Mouse (Mus musculus) spleen, embryonic (tissue): ENCODE data around the gene Ubxn2a.

Source experiments
- CTCF ChIA-PET: fragments of 350-600 bp; sonication (Branson Sonifier 250); formaldehyde crosslinking; loops from one replicate; lab custom pipeline; 2022; lab: Charles Lee

Ubxn2a gene

DNA sequence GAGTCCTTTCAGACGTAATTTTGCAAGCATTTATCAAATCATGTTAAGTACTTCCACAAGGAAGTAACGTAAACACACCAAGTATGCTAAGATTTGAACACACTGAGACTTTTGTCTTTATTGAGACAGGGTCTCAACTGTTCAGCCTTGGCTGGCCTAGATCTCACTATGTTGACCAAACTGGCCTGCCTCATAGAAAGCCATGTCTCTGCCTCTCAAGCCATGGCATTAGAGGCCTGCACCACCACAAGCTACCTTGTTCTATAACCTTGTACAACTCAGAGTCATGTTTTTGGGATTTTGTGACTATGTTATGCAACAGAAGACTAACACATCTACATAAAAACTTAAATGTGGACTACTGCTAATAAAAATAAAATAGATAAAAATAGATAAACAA, 25.4 kb downstream of the Ubxn2a start:
- CTCF ChIA-PET, result interaction anchor here (0.7 kb wide), 1 partner anchor 208 kb away, joined by 3 read pairs; no protein-coding TSS in a partner anchor

GRCm38 (mm10) chr12:4879048-4879447, 28.5 kb downstream of the Ubxn2a start:
- CTCF ChIA-PET, result no interaction called here

DNA sequence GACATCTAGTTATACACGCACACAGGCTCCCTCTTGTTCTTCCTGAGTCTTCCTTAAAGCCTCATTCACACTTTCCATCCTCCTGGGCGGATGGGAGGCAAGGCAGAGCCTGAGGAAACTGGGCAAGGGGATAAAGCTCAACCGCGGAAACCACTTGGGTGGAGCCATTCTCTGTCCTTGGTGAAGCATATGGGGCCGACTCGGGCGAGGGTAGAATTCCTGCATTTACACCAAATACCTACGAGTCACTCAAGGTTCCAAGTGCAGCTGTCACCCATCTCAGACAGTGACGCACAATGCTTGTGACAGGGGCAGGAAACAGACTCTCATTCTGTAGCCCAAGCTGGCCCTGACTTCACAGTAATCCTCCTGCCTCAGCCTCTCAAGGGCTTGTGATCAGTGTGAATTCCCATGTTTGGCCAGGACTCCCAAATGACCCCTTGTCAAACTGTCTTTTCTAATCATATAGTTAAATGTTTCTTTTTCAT, 29.2 kb downstream of the Ubxn2a start:
- CTCF ChIA-PET, result no interaction called here

- CTCF ChIA-PET, result no interaction called here
Measured at GRCm38 (mm10) chr12:4875623-4876022, 31.9 kb downstream of the Ubxn2a start.

DNA sequence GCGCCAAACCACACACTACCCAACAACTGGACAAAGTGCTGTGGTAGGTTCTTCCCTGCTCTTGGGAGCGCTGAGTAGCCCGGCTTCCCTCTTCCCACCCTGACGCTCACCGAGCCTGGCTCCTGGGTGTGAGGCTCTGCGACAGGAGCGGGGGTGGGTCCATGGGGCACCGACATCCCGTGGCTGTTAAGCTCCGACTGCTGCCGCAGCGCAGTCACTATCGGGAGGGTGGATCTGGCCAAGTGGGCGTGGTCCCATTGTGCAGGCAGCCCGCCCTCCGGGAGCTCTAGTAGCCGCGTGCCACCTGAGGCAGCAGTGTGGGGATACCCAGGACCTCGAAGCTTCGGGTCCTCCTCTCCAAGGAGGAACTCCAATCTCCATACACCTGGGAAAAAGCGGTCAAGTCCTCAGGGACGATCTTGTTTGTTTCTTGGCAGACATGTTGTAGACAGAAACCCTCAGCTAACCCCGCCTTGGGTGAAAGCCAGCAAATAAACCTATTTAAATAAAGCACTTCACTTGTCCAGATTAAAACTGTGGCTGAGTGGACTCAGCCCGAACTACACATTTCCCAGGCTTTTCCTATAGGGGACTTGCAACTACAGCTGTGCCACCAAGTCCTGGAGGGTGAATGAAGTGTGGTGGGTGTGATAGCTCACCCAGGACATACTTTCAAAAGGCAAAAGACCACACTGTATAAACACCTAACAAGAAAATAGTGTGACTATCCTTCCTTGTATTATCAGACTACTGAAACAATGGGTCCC, 33.2 kb downstream of the Ubxn2a start, which contains the start of gene Mfsd2b:
Gene Mfsd2b (minus strand): TSS at position 199 of the 767 bp plus-strand sequence.
- CTCF ChIA-PET, result interaction anchor here (0.6 kb wide), 1 partner anchor 31 kb away, joined by 3 read pairs; no protein-coding TSS in a partner anchor

DNA sequence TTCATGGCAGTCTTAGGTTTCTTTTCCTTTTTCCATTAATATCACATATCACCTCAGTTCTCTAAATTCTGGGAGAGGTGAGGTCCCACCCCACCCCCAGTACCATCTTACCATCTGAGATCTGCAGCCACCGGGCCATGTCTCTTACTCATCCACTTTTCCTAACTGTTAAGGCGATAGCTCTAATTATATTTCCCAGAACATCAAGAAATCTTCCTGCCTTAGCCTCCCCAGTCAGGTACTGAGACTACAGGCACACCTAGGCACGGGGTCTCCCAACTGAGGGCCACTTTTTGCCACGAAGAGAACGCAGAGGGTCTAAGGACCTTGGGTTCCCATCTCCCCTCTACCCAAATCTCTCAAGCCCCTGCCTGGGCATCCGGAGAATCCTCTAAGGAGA, 34.0 kb downstream of the Ubxn2a start:
- CTCF ChIA-PET, result no interaction called here

DNA sequence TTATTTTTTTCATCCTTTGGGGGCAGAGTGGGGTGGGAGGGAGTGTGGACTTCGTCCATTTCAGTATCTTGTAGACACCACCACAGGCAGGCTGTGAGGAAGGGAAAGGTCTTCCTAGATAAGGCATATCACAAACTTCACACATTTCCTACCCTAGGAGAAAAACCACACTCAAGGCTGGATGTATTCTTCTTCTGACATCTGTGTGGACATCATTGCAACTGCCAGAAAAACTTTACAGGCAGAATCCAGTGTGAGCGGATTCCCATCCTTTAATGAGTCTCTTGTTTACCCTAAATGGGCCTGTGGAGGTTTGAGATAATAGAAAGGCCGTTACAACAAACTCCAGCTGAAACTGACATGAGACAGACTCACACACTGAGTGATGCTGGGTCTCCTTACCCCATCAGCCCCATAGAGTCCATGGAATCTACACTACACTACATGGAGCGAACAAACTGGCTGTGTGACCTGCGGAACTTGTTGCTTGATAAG, 34.5 kb downstream of the Ubxn2a start:
- CTCF ChIA-PET, result no interaction called here

GRCm38 (mm10) chr12:4872273-4872672, 35.2 kb downstream of the Ubxn2a start:
- CTCF ChIA-PET, result no interaction called here

DNA sequence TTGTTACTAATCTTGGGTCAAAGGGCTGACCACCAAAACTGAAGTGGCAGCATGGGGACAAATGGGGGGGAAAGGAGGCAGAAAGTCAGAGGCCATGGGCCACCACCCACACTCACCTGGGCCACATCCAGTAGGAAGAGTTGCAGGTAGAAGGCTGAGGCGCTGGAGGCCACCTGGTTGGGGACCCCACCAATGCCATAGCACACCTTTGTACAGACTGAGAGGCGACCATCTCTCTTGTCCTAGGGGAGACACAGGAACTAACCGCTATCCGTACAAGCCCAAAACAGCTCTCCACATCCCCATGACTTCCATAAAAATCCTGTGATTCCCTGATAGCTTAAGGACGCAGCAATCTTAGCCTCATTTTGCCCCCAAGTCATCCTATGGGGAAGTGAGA, 36.2 kb downstream of the Ubxn2a start:
- CTCF ChIA-PET, result interaction anchor here (0.9 kb wide), 1 partner anchor 21 kb away, joined by 4 read pairs; no protein-coding TSS in a partner anchor

GRCm38 (mm10) chr12:4868924-4869323, 38.6 kb downstream of the Ubxn2a start:
- CTCF ChIA-PET, result no interaction called here

GRCm38 (mm10) chr12:4864338-4864690, 43.2 kb downstream of the Ubxn2a start:
- CTCF ChIA-PET, result no interaction called here

- CTCF ChIA-PET, result no interaction called here
Measured at GRCm38 (mm10) chr12:4863654-4864337, 43.7 kb downstream of the Ubxn2a start.

- CTCF ChIA-PET, result no interaction called here
Measured at GRCm38 (mm10) chr12:4862672-4863071, 44.8 kb downstream of the Ubxn2a start.

- CTCF ChIA-PET, result interaction anchor here (0.6 kb wide), 1 partner anchor 40 kb away, joined by 4 read pairs; no protein-coding TSS in a partner anchor
Measured at GRCm38 (mm10) chr12:4859241-4859914, 48.1 kb downstream of the Ubxn2a start.

DNA sequence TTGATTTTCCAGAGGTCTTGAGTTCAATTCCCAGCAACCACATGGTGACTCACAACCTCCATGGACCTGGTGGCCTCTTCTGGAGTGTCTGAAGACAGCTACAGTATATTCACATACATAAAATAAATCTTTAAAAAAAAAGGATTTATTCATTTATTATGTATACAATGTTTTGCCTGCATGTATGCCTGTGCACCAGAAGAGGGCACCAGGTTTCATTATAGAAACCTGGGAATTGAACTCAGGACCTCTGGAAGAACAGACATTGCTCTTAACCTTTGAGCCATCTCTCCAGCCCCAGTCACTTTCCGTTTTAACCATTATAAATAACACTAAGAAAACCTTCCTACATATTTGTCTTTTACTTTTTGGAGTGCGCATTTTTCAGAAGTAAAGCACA, 50.7 kb downstream of the Ubxn2a start:
- CTCF ChIA-PET, result interaction anchor here (0.7 kb wide), 2 partner anchors 52 to 169 kb away, joined by 5 to 16 read pairs; no protein-coding TSS in a partner anchor

- CTCF ChIA-PET, result interaction anchor here (0.6 kb wide), 1 partner anchor 29 kb away, joined by 4 read pairs; no protein-coding TSS in a partner anchor
Measured at GRCm38 (mm10) chr12:4856160-4856559, 51.3 kb downstream of the Ubxn2a start.

- CTCF ChIA-PET, result interaction anchor here (0.7 kb wide), 1 partner anchor 1470 kb away, joined by 3 read pairs; no protein-coding TSS in a partner anchor
Measured at GRCm38 (mm10) chr12:4843741-4844140, 63.8 kb downstream of the Ubxn2a start.

GRCm38 (mm10) chr12:4842890-4843597, 64.5 kb downstream of the Ubxn2a start, which contains the start of gene Wdcp:
Wdcp (plus strand) TSS chr12:4843303.
- CTCF ChIA-PET, result no interaction called here

DNA sequence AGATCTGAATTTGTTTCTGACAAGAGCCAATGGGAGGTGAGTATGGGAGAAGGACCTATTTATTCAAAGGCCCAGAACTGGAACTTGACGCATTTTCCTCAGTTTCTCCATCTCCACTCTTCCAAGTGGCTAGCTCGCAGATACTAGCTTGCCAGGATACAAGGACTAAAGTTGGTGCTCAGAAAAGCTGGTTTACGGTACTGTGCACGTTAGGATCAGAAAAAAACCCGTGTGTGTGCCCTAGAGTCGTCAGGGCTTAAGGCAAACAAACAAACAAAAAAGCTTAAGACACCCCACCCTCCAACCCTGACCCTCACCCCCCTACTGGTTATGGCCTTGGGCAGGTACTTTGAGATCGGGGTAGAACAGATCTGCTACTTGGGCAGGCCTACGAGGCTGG, 65.0 kb downstream of the Ubxn2a start:
- CTCF ChIA-PET, result interaction anchor here (1.1 kb wide), 1 partner anchor 15 kb away, joined by 4 read pairs; no protein-coding TSS in a partner anchor

DNA sequence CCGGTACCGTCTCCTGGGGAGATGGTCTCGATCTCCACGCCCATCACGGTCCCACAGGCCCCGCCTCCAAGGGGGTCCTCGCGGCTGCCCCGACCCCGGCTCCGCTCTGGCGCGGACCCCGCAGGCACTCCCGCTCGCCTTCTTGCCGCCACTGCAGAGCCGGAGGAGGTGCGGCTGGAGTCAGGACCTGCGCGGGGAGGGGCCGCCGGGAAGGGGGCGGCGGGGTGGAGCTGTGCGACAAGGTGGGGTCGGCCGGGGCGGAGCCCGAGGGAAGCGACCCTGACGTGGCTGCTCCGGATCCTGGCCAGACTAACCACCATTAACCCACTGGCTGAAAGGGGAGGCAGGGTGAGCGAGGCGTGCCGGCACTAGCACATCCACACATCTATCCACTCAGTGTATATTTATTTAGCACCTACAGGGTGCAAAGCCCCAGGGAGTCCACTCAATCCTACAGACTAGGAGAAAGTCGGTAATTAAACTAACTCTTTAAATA, 66.1 kb downstream of the Ubxn2a start, which contains the start of gene Fkbp1b:
Gene Fkbp1b (minus strand): TSS at position 200 of the 496 bp plus-strand sequence.
- CTCF ChIA-PET, result interaction anchor here (1.1 kb wide), 1 partner anchor 14 kb away, joined by 4 read pairs; no protein-coding TSS in a partner anchor
